Mouse (Mus musculus) spleen, adult 2 months (tissue): ENCODE data around the gene Ramp2.

Source experiments
- CTCF ChIP-seq: fragments of 200-500 bp; IDR thresholded peaks from 2 replicates; pipeline ENCODE4 v1.5.1; 2011; ENCODE audit warnings: mild to moderate bottlenecking, inconsistent platforms; ENCODE audit not compliant: insufficient read depth, insufficient read length, insufficient replicate concordance; ENCODE audit errors: extremely low read depth
- POLR2A ChIP-seq: fragments of 200-500 bp; IDR thresholded peaks from 2 replicates; pipeline ENCODE4 v1.6.1; 2011; ENCODE audit warnings: low read depth, low read length, inconsistent platforms

DNA sequence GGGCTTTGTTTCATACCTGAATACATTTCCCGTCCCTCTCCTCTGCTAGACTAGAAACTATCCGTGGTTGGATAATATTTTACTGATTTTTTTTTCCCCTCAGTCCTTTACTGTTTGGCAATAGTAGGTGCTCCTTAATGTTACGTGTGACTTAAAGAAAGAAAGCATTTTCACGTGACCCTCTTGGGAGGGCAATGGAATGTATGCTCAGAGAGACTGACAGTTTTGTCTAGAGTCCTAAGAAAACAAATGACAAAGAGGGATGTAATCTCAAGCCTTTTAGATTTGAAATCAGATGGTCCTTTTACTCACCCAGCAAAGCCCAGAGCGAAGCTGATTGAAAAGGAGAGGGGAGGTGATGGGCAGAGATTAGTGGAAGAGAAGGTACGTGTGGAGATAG is 20.1 kb downstream of the Ramp2 start:
- TF ChIP-seq CTCF = no peak
- TF ChIP-seq POLR2A = no peak
